Mouse (Mus musculus) right cerebral cortex, postnatal 25 days (tissue): ENCODE results near the gene Fam222a.
A peak's percentile ranks its signal among the peaks of the same experiment; 100 is the strongest.

ENCODE experiments used
- DNase-seq: peaks from one replicate; pipeline ENCODE4 v3.0.0; 2022

The Fam222a gene

DNA sequence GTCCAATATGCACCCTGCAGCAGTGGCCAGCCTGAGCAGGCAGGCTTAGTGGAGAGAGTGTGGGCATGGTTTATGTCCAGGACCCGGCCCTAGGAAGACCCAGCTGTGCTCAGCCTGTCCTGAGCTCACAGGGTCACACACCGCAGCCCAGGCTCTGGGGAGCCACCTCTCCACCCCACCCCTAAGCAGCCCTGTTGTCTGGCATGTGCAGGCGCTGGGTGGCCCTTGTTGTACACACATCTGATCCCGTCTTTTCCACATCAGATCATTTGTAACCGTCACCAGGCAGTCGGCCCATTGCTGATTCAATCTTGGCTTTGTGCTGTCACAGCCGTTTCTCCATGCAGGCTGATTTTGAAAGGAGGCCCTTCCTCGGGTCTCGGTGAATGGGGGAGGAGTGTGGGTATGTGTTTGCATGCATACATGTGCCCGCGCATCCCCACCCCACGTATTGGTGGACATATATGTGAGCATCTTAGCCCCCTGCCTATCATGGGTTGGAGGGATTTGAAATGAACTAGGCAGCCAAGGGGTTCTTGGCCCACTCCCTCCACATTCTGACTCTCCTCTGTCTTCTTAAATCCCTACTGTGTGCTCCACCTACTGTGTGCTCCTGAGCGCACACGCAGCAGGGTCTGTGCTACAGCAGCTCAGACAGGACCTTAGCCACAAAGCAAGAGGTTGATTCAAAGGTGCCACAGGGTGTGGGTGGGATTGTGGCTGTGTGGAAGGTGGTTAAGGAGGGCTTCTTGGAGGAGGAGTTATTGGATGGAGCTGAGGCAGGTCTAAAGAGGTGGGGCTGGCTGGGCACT lies 16.7 kb downstream of the Fam222a start:
- no peak for DNase-seq

DNA sequence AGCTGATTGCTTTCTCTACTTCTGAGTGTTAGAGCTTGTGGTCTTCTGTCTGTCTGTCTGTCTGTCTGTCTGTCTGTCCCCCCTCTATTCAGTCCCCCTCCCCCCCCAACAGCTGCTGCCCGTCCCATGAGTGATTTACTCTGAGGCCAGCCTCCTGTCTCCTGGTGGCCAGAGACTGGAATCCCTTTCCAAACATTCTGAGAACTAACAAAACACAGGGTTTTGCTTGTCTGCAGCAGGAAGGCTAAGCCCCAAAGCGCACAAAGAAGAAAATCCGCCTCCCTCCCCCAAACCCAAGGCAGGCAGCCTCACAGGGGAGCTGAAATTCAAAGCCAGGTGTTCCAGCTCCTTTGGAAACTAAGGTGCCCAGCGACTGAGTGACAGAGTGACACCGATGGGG lies 17.9 kb downstream of the Fam222a start:
- no peak for DNase-seq

DNA sequence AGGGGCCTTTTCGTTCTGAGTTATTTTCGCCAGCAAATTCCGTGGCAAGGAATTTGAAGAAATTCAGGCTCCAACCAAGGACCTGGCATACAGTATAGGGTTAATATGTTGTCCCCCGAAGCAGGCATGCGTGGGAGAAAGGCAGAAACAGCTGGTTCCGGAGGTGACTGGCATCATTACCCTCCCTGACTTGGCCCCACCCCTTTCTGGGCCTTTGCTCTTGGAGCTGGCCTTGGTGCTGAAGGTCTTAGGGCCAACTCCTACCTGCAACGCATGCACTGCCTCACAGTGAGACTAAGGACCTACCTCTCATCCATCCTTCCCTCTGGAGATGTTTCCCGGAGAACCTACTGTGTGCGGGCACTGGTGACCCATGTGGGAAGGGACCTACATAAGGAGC lies 20.1 kb downstream of the Fam222a start:
- DNase-seq, result no peak

DNA sequence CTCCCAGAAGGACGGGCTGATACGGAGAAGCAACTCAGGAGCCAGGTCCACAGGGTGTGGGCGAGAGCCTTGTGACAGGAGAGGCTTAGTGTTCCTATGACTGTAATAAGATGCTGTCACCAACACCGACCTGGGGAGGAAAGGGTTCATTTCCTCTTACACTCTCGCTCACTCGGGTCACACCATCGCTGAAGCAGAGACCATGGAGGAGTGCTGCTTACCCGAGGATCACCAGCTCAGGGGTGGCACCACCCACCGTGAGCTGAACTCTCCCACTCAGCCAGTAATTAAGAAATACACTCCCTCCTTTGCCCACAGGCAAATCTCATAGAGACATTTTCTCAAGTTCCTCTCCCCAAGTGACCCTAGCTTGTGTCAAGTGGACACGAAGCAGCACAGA lies 20.6 kb downstream of the Fam222a start:
- DNase-seq, result no peak

DNA sequence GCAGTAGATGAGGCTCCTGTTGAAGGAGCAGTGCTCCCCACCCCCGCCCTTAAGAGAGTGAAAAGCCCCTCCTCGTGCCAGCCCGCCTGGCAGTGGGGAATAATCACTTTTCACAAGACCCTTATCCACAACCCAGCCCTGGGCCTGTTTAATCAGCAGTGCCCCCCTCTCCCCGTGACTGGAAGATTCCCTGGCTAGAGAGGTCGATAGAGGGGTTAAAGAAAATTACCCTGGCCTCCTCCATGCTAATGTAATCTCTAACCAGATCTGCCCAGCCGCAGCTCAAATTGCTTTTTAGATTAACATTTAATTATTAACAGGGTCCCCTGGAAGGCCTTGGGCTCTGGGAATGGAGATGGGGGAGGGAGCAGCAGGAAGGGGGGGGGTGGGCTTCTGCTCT lies 21.2 kb downstream of the Fam222a start:
- no peak for DNase-seq

DNA sequence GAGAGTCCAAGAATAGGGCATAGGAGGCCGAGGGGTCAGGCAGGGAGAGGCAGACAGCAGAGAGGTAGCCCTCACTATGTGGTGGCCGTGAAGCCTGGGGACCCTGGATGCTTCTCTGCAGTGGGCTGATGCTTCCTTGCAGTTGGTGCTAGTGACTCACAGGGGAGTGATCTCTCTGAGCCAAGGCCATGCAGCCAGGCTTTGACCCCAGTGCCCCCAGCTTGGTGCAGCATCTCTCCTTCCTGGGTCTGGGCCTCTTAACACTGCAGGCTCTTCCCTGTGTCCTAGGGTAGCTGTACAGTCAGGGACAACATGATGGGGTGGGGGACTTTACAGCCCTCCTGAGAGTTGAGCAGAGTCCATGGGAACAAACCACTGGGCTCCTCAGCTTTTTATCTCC lies 21.6 kb downstream of the Fam222a start:
- DNase-seq, result no peak

DNA sequence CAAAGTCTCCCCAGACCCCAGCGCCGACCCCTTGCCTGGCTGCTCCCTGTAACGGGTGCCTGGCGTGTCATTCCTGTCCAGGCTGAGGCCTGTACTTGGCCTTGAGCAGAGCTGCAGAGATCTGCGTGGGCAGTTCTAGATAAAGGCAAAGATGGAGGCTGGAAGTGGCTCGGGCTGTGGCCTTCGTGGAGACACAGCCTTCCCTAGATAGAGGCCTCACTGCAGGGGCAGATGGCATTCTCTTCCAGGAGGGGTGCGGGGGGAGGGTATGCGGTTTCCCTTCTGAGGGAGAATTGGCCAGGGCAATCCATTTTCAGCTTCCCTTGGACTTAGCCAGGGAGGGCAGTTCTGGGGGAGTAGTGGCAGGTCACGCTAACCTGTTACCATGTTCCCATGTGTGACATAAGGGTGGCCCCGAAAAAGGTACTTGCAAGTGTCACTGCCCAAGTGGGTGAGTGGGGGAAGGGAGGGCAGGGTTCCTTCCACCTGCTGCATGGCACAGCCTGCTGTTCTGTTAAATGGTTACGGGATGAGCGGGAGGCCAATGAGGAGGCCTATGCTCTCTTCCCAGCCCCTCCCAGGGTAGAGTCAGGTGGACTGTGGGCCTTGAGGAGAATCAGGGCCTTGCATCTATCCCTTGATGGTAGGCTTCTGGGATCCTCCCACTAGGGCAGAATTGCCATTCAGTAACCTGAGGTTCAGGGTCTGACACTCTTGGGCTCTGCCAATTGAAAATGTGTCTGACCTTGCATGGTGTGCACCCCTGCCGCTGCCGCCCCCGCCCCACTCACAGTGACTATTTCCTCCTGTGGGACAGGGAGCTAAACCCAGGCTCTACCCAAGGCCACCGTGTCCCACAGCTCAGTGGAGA lies 22.5 kb downstream of the Fam222a start:
- no peak for DNase-seq

DNA sequence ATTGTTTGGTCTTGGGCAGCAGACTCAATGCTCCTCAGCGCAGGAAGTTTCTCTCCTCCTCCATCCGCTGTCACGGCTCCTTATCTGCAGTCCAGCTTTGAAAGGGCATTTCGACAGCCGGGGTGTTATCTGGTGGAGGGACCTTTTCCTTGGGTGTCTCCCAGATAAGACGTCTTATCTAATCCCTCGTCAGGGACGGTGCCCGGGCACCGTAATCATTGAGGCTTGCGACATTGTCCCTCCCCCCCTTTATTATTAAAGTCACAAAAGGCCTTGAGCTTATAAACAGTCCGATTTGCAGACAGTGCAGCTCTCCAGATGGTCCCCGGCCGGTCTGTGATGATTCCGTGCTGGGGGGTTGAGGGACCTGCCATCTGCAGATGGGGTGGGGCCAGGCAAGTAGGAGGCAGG lies 23.3 kb downstream of the Fam222a start:
- DNase-seq, result no peak

DNA sequence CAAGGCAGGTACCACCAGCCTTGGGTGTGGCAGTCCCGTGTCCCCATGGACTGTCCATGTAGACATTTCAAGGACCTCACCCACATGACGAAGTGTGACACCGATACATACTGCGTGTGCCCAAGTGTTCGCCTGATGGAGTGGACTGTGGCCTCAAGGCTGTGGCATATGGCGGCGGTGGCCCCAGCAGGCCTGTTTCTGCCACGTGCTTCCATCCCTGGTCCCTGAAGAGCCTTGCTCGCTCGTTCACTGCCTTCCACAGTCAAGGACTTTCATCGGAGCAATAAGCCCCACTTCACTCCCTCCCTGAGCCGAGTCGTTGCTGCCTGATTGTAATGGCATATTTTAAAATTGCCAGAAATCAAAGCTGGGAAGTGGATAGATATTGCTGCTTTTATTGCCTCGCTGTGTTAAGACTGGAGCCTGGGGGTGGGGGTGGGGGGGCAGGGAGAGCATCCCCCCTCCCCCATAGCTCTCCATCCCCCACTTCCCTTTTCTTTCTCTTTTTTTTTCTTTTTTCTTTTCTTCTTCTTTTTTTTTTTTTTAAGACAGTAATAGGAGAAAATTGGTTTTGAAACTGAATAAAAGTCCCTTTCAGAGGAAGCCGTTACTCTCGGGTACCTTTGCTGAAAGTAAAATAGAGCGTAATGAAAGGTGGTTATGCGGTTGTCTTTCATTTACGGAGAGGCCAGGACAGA lies 24.8 kb downstream of the Fam222a start:
- no peak for DNase-seq

DNA sequence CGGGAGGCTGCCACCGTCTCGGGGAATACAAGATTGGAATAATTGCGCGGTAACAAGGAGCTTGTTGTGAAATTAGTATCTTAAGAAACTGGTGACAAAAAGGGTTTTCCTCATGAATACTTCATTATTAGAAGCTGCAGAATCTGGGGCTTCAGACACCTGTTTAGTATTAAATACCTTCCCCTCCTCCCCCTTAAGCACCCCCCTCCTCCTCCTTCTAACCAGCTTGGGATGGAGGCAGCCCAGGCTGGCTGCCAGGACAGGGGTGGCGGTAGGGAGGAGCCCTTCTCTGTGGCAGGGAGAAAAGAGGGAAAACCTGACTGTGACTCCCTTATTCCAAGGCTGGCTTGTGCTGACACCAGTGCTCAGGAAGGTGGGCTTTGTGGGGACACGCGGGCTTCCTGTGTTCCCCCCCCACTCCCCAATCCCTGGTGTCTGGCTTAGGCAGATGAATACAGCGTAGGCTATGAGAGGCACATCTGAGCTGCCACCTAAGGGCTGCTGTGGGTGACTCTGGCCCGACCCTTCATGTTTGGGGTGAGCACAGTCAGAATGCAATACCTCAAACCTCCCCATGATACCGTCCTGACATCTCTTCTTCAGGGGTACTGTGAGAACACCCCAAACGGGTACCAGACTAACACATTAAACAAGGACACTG lies 25.5 kb downstream of the Fam222a start:
- no peak for DNase-seq

DNA sequence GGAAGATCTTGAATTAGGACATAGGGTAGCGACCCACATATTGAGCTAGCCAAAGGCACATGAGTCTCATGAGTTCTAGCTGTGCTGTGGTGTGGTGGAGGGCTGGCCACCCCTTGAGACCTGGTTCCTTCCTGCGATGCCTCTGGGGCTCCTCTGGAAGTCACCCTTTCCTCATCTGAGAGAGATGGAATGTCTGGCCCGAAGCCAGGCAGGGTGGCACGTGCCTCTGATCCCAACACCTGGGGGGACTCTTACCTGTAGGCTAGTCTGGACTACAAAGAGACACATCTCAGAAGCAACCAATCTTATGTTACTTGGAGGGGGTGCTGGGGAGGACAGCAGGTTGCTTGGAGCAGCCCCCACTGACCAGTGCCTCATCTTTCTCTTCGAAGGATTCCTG lies 26.1 kb downstream of the Fam222a start:
- no peak for DNase-seq

DNA sequence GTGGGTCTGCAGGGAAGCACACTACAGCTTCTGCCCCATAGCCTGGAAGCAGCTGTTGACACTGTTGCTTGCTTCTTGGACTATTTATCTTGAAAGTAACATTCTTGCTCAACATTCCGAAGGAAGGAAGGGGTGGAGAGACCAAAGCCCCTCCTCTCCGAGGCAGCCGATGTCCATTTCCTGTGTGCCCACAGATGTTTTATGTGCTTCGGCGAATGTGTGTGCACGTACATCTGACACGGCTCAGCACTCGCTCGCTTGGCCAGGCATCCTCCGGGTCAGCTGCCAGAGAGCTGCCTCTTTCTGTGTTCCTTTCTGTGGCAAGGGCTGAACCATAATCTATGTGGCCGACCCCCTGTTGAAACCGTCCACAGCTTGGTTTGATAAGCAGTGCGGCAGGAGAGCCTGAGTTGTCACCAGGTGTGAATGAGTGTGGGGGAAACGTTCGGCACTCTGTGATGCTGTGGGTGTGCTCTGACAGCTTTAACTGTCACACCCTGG lies 27.0 kb downstream of the Fam222a start:
- DNase-seq, result no peak

DNA sequence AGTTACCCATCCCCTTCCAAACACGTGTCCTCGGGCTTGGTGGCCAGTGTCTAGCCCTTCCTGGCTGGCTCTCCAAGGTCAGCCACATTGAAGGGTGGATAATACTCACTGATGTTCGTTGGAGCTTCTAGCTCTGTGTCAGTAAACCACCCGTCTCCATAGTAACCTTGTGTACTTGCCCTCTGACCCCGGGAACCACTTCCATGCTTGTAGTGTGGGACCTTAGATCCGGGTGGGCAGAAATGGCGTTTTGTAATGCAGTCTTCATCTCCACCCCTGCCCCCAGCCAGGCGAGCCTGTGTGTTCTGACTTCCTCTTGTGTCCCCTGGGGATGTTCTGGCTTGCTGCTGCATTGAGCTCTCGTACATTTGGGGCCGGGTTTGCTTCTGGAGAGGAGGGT lies 28.8 kb downstream of the Fam222a start:
- DNase-seq, result no peak

DNA sequence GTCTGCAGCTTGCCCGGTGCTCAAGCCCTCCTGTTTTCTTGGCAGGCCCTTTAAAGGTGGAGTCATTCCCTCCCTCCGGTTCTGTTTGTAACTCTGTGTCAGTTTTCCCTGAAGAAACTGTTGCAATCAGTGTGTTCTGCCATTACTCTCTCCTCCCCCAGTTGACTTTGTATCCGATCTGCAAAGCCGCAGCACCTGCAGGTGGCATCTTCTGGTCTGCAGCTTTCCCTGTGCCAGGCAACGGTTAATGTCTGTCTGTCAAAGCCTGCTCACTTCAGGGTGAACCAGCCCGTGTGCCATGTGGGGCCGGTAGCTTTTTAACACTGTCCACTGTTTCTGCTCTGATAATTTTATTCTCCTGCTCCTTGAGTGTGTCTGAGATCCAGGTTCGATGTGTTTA lies 29.4 kb downstream of the Fam222a start:
- no peak for DNase-seq

DNA sequence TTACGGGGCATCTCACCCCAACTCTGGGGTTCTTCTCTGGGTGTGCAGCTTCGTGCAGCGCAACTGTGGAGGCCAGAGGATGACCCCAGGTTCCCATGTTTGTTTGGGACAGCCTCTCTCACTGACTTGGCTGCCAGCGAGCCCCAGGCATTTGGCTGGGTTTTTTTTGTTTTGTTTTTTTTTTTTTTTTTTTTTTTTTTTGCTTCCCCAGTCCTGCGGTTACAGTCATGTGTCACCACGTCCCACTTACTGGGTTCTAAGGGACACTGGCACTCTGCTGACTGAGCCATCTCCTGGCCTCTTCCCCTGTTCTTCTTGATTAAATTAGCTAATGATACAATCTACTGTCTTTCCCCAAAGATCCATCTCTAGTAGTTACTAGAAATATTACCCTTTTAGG lies 29.8 kb downstream of the Fam222a start:
- no peak for DNase-seq

DNA sequence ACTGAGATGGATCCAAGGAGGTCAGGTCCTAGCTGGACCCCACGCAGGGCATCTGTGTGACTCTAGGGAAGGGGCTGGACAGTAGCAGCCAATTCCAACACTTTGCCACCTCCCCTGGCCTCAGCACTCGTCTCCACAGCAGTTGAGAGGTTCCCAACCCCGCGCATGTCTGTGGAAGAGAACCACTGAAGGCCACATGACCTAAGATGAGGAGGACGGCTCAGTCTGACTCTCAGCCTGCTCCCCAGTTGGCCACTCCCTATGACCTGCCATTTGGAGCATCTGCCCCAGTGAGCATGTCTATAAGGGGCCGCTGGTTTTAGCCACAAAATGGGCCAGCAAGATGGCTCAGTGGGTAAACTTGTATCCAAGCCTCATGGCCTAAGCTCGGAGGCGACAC lies 34.2 kb downstream of the Fam222a start:
- DNase-seq, result no peak

DNA sequence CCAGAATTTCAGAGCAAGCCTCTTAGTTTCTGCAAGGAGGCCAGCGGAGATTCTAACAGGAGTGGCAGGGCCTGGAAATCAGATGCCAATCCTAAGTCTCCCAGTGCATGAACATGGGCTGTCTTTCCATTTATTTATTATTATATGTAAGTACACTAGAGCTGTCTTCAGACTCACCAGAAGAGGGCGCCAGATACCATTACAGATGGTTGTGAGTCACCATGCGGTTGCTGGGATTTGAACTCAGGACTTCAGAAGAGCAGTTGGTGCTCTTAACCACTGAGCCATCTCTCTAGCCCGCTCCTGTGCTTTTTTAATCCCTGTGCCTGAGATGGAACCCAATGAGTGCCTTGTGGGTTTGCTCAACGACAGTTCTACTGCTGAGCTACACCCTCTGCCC lies 36.2 kb downstream of the Fam222a start:
- DNase-seq, result no peak

DNA sequence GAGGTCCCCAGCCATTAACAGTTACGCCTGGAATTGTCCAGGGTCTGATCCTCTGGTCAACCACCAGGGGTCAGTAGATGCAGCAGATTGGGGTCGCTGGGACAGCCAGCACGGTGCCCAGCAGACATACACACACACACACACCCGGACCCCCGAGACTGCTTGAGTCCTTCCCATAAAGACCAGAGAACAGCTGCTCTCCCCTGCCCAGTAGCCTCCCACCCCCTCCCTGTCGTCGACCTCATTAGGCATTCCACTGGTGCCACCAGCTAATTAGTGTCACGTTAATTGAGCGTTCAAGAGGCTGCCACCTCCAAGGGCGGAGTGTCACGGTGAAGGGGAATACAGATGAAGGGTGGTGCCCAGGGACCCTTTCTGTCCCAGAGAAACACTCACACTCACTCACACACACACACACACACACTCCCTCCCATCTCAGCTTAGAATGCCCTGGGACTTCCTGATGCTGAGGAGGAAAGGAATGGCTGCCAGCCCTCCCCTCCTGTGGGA lies 37.0 kb downstream of the Fam222a start:
- no peak for DNase-seq

DNA sequence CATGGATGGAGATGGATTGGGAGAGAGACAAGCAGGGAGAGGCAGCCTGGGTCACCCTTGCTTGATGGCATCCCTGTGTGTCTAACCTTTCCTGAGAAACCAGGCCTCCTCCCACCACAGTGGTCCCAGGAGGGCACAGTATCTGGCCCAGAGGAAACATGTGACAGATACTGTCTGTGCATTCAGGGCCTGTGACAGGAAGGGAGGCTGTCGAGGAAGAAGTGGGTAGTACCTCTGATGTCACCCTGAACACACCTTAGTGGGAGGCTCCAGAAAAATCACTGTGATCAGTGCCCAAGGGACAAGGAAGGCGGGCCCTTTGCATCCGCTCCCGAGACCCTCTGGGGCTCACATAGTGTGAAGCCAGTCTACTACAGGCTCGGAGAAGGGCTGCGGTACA lies 38.2 kb downstream of the Fam222a start:
- DNase-seq, result no peak

DNA sequence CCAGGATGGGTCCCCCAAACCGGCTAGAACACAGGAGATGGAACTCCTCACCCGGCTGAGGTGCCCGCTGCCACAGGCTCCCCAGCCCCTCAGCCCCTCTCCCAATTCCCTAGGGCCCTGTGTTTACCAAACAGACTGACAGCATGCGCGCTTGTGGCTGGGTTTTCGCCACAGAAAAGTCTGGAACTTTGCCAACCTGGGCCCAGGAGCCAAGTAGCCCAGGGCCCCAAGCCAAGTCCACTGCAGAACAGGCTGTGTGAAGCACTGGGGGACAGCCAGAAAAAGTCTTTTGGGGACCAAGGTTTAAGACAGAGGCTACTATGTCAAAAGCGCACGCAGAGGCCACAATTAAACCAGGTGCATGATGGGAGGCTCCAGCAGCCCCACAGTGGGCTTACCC lies 39.8 kb downstream of the Fam222a start:
- DNase-seq, result peak; percentile 59

DNA sequence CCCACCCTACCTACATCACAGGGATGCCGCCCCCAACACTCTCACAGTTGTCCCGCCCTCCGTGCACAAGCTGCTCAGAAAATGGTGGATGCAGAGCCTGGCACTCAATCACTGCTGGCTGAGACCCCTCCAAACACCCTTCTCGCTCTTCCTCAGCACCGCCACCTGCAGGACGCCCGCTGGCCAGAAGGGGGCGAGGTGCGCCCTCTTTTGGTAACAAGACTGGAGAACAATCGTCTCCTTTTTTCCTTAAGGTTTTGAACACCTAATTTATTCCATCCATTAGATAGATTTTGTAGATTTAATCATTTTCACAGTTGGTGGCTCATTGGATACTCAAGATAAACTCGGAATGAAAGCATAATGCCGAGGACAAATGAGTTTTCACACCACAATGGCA lies 40.7 kb downstream of the Fam222a start:
- peak; percentile 67 for DNase-seq

DNA sequence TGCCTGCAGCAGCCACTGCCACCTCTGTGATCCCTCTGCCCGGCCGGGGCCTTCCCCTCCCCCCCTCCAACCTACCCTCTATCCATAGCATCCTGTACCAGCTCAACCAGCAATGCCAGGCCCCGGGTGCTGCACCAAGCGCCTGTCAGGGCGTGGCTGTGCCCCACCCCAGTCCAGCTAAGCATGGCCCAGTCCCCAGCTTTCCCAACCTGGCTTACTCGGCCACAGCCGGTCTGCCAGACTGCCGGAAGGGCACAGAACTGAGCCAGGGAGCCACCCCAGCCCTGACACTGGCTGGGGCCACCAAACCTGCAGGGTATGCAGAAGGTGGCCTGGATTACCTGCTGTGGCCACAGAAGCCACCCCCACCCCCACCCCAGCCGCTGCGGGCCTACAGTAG lies 43.4 kb downstream of the Fam222a start:
- DNase-seq, result no peak
